Mouse (Mus musculus) kidney, embryonic 14.5 days (tissue): ENCODE data around the gene Wfdc18. TPM values are rescaled to one million over a fixed set of nuclear protein-coding genes. Genes with fewer than 3 reads are reported as not detected.

Source experiments
- ATAC-seq: fragments of 200-750 bp; cut with Nextera tagmentation; 2 replicates; pipeline ENCODE4 v1.8.0; 2017; ENCODE audit warnings: moderate number of reproducible peaks, mild to moderate bottlenecking, moderate TSS enrichment, moderate library complexity; ENCODE audit not compliant: low FRiP score, low TSS enrichment
- H3K27ac ChIP-seq: fragments of 300-500 bp; sonication (generic); 2 replicates; pipeline ENCODE4 v1.5.1; 2014; ENCODE audit warnings: low read depth, mild to moderate bottlenecking, low read length, moderate library complexity, mixed read lengths
- H3K27me3 ChIP-seq: fragments of 300-500 bp; sonication (generic); 2 replicates; pipeline ENCODE4 v1.6.1; 2014; ENCODE audit warnings: mild to moderate bottlenecking, low read length; ENCODE audit not compliant: control insufficient read depth, insufficient read depth
- H3K36me3 ChIP-seq: fragments of 300-500 bp; sonication (generic); 2 replicates; pipeline ENCODE4 v1.6.1; 2014; ENCODE audit warnings: low read length, mixed read lengths; ENCODE audit not compliant: control insufficient read depth, insufficient read depth
- H3K4me1 ChIP-seq: fragments of 300-500 bp; sonication (generic); 2 replicates; pipeline ENCODE4 v1.6.1; 2014; ENCODE audit warnings: low read length, mixed read lengths; ENCODE audit not compliant: control insufficient read depth, insufficient read depth
- H3K4me2 ChIP-seq: fragments of 300-500 bp; sonication (generic); replicated peaks from 2 replicates; pipeline ENCODE4 v1.6.1; 2014; ENCODE audit warnings: low read depth, mild to moderate bottlenecking, low read length
- H3K4me3 ChIP-seq: fragments of 300-500 bp; sonication (generic); 2 replicates; pipeline ENCODE4 v1.5.1; 2014; ENCODE audit warnings: mild to moderate bottlenecking, low read length
- H3K9ac ChIP-seq: fragments of 300-500 bp; sonication (generic); 2 replicates; pipeline ENCODE4 v1.6.1; 2014; ENCODE audit warnings: low read depth, mild to moderate bottlenecking, low read length, moderate library complexity
- H3K9me3 ChIP-seq: fragments of 300-500 bp; sonication (generic); 2 replicates; pipeline ENCODE4 v1.6.1; 2016; ENCODE audit warnings: low read length; ENCODE audit not compliant: control insufficient read depth
- WGBS: fragments of 180-500 bp; shearing (Covaris S2); extraction: QIAGEN DNeasy Blood & Tissue Kit; methylation state at CpG from one replicate; pipeline ENCODE4 v1.1.7; 2014; 5-methylcytosine and 5-hydroxymethylcytosine counted together
- polyA plus RNA-seq: library from polyadenylated mRNA; unstranded; fragments of >200 nt; fragmentation: Nextera tagmentation; extraction: Ambion mirVana; gene quantifications from 2 replicates; pipeline ENCODE4 v1.2.1, GENCODE M21; 2014

The Wfdc18 gene
- polyA plus RNA-seq, 1 experiment from 2014 or later, result not detected

DNA sequence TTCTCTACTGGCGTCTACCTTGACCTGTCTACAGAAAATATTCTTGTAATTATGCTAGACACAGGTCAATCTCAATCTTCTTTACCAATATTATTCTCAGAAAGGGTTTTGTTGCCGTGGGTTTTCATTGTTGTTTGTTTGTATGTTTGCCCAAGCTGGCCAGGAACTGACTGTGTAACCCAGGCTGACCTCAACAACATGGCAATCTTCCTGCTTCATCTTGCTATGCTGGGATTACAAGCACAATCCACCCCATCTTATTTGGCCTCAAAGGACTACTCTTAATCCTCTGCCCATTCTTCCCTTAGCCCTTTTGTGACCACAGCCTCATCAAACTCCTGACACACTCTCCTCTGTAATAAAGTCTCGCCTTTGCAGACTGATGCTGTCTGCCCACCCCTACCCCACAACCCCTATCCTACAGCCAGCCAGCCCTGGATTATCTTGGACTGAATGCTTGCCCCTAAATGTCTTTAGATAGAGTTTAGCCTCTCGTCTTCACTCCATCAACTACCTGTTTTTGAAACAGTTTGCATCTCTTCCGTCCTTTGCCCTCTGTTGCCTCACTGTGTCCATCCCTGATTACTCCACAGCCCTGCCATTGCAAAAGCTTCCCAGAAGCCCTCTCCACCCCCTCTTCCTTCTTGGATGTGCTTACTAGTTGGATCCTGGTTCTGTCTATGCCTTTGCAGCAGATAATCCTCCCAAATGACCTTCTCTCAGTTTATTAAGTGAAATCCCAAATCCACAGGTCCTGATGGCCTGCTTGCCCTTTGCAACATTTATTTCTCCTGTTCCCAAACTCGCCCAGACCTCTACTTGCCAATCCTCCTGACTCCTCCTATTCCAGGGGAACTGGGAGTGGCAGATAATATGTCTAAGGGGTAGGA, 38.8 kb downstream of the Wfdc18 start:
- H3K9ac ChIP-seq, result no peak overlapping the region
- no peak overlapping the region for H3K27ac ChIP-seq
- no peak overlapping the region for H3K4me3 ChIP-seq
- WGBS, result 69% methylated on average over 6 of the region's 6 CpGs
- no peaks in the 10 kb centered on the region for H3K4me1 ChIP-seq
- H3K27me3 ChIP-seq, result peaks cover 2% of the 10 kb centered on the region
- no peak for ATAC-seq
- no peak overlapping the region for H3K4me2 ChIP-seq
- H3K36me3 ChIP-seq, result no peaks in the 10 kb centered on the region
- no peaks in the 10 kb centered on the region for H3K9me3 ChIP-seq

DNA sequence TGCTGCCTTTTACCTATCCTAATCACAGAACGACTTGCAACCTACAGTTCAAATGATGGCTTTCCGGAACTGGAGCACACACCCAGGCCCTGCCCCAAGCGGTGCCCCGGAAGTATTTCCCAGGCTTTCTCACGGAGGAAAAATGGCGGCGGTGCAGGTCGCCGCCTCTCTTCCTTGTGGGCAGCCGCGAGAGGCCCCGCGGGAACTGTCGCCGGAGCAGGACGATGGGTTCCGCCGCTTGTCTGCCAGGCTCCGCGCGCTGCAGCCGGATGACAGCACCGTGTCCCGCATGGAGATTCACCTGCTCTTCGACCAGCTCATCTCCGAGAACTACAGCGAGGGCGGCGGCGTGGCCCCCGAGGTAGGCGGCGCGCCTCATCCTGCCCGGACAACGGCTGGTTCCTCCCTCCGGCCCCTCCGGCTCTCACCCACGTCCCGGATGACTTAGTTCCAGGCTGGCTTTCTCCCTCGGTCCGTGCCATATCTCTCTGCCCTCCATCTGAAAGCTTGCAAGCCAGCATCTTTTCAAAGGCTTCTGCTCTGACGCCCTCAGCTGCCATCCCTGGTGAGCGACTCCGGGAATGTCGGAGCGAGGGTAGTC, 44.9 kb downstream of the Wfdc18 start, which contains the start of gene Heatr6:
Gene Heatr6 (plus strand): TSS at position 116 of the 601 bp plus-strand sequence.
- Histone ChIP-seq H3K27ac (peak within 1 kb of the TSS; percentile 75; the same call in 1 of the 2 replicates), H3K4me3 (peak within 1 kb of the TSS; percentile 79), H3K9me3 (no peaks in the 10 kb centered on the region), H3K4me1 (peaks cover 7% of the 10 kb centered on the region), H3K27me3 (no peaks in the 10 kb centered on the region; the same call in 1 of the 2 replicates), H3K36me3 (peaks cover 30% of the 10 kb centered on the region), H3K4me2 (peak within 1 kb of the TSS; percentile 60), H3K9ac (peak within 1 kb of the TSS; percentile 81)
- peak; percentile 97 for ATAC-seq
- WGBS, result under 1% methylated on average over 47 of the region's 47 CpGs

DNA sequence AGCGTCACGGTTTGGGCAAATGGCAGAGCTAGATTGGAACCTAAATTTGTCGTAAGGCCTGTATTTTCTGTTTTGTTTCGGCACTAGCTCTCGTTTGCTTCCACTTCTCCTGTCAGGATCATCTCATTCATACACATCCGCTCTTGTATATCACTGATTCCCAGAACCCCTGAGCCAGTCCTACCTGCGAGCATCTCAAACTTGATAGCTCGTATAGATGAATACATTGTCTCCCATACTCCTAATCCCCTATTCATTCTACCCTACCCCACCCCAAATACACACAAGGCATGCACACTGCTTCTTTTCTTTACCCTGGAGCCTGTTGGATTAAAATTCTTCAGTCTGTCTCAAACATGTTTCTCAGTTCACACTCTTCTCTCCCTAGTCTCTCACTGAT, 45.4 kb downstream of the Wfdc18 start:
- peak overlapping the region; percentile 79 for H3K4me3 ChIP-seq
- WGBS, result 7% methylated on average over 8 of the region's 8 CpGs

More for the DNA sequence above, 45.4 kb downstream of the Wfdc18 start:
- peaks cover 7% of the 10 kb centered on the region for H3K4me1 ChIP-seq
- peak overlapping the region; percentile 75; the same call in 1 of the 2 replicates for H3K27ac ChIP-seq
- no peaks in the 10 kb centered on the region for H3K9me3 ChIP-seq
- H3K27me3 ChIP-seq, result no peaks in the 10 kb centered on the region; the same call in 1 of the 2 replicates
- no peak for ATAC-seq
- peaks cover 35% of the 10 kb centered on the region for H3K36me3 ChIP-seq
- H3K9ac ChIP-seq, result peak overlapping the region; percentile 81
- H3K4me2 ChIP-seq, result peak overlapping the region; percentile 60

Other genes starting within 250 kb of the Wfdc18 start
- 0.55 and 1.1 TPM in 2 replicates for gene Mmp28, start 245.9 kb upstream of the Wfdc18 start, polyA plus RNA-seq
- gene Taf15, start 235.9 kb upstream of the Wfdc18 start, polyA plus RNA-seq, result 20.3 and 28.1 TPM in 2 replicates
- gene Heatr9, start 186.8 kb upstream of the Wfdc18 start, polyA plus RNA-seq, result not detected in 2 replicates
- 0.69 TPM in 1 of 2 replicates, not detected in the other for gene Ccl5, start 178.5 kb upstream of the Wfdc18 start, polyA plus RNA-seq
- gene Ccl9, start 130.4 kb upstream of the Wfdc18 start, polyA plus RNA-seq, result 3.1 and 3.6 TPM in 2 replicates
- gene Ccl6, start 115.9 kb upstream of the Wfdc18 start, polyA plus RNA-seq, result 4.4 and 4.6 TPM in 2 replicates
- not detected in 2 replicates for gene Rpl9-ps1, start 63.4 kb upstream of the Wfdc18 start, polyA plus RNA-seq
- 0.49 and 0.97 TPM in 2 replicates for gene Ccl3, start 59.7 kb upstream of the Wfdc18 start, polyA plus RNA-seq
- gene Ccl4, start 46.4 kb upstream of the Wfdc18 start, polyA plus RNA-seq, result 1.8 TPM in 1 of 2 replicates, not detected in the other
- gene Wfdc17, start 5.0 kb upstream of the Wfdc18 start, polyA plus RNA-seq, result 1.2 and 1.5 TPM in 2 replicates
- gene Wfdc21, start 37.9 kb downstream of the Wfdc18 start, polyA plus RNA-seq, result not detected in 2 replicates
- 22.9 and 28.7 TPM in 2 replicates for gene Heatr6, start 44.7 kb downstream of the Wfdc18 start, polyA plus RNA-seq
- 51.6 and 84.2 TPM in 2 replicates for gene Hnf1b, start 141.0 kb downstream of the Wfdc18 start, polyA plus RNA-seq
- gene Ddx52, start 233.0 kb downstream of the Wfdc18 start, polyA plus RNA-seq, result 43.7 and 47.6 TPM in 2 replicates